Mouse (Mus musculus) spleen, adult 2 months (tissue): ENCODE data around the gene Rraga. TPM values are rescaled to one million over a fixed set of nuclear protein-coding genes. Genes with fewer than 3 reads are reported as not detected.

ENCODE experiments used
- DNase-seq, 2 experiments: peaks; one replicate each; pipeline versions ENCODE4 v3.0.0 to v3.0.0-alpha.2; 2012 to 2021; ENCODE audit warnings: low spot score in 2 of 2, low read depth in 1 of 2
- H3K27ac ChIP-seq: fragments of 200-500 bp; 2 replicates; pipeline ENCODE4 v1.5.1; 2012; ENCODE audit warnings: low read length, inconsistent platforms; ENCODE audit not compliant: insufficient read depth
- H3K27me3 ChIP-seq: fragments of 200-500 bp; 2 replicates; pipeline ENCODE4 v1.6.1; 2012; ENCODE audit warnings: mild to moderate bottlenecking, moderate library complexity, low read length, inconsistent platforms; ENCODE audit not compliant: control insufficient read depth, insufficient read depth
- H3K36me3 ChIP-seq: fragments of 200-500 bp; 2 replicates; pipeline ENCODE4 v1.6.1; 2012; ENCODE audit warnings: mild to moderate bottlenecking, low read length, inconsistent platforms; ENCODE audit not compliant: control insufficient read depth, insufficient read depth
- H3K4me1 ChIP-seq: fragments of 200-500 bp; 2 replicates; pipeline ENCODE4 v1.6.1; 2011; ENCODE audit warnings: inconsistent platforms; ENCODE audit not compliant: control insufficient read depth, insufficient read depth, insufficient read length
- H3K4me3 ChIP-seq: fragments of 200-500 bp; 2 replicates; pipeline ENCODE4 v1.5.1; 2011; ENCODE audit warnings: mild to moderate bottlenecking, inconsistent platforms; ENCODE audit not compliant: insufficient read depth, insufficient read length; ENCODE audit errors: extremely low read depth
- CTCF ChIP-seq: fragments of 200-500 bp; IDR thresholded peaks from 2 replicates; pipeline ENCODE4 v1.5.1; 2011; ENCODE audit warnings: mild to moderate bottlenecking, inconsistent platforms; ENCODE audit not compliant: insufficient read depth, insufficient read length, insufficient replicate concordance; ENCODE audit errors: extremely low read depth
- POLR2A ChIP-seq: fragments of 200-500 bp; IDR thresholded peaks from 2 replicates; pipeline ENCODE4 v1.6.1; 2011; ENCODE audit warnings: low read depth, low read length, inconsistent platforms
- WGBS: fragments of 180-500 bp; shearing (Covaris S2); methylation state at CpG from one replicate; pipeline ENCODE4 v1.1.7; 2018; 5-methylcytosine and 5-hydroxymethylcytosine counted together
- polyA plus RNA-seq: library from polyadenylated mRNA; depleted of rRNA; stranded (reverse); fragments of >200 nt; gene quantifications from 2 replicates; pipeline ENCODE4 v1.2.3, GENCODE M21; 2012; rRNA removed

Rraga gene
- polyA plus RNA-seq = 23.0 and 32.8 TPM in 2 replicates

- Histone ChIP-seq H3K27me3 (no peaks in the 10 kb centered on the region), H3K36me3 (no peaks in the 10 kb centered on the region), H3K4me3 (peak within 1 kb of the TSS; percentile 96), H3K27ac (peak within 1 kb of the TSS; percentile 99), H3K4me1 (peaks cover 13% of the 10 kb centered on the region; the same call in 1 of the 2 replicates)
- under 1% methylated on average over 53 of the region's 53 CpGs for WGBS
- TF ChIP-seq CTCF (peak; percentile 92), POLR2A (peak; percentile 92)
- peak; percentile 87 to 98 for DNase-seq
These were observed at the start of gene Rraga for GRCm38 (mm10) chr4:86575283-86575983. Gene Rraga, plus strand, starts transcription at chr4:86575668.

GRCm38 (mm10) chr4:86527162-86528136, 48.0 kb upstream of the Rraga start:
- DNase-seq = no peak

GRCm38 (mm10) chr4:86529161-86529560, 46.3 kb upstream of the Rraga start:
- no peak overlapping the region for H3K4me3 ChIP-seq
- WGBS = 82% methylated on average over 6 of the region's 6 CpGs
- no peak overlapping the region for H3K27ac ChIP-seq
- no peaks in the 10 kb centered on the region for H3K4me1 ChIP-seq
- no peak for TF ChIP-seq CTCF
- no peaks in the 10 kb centered on the region for H3K27me3 ChIP-seq
- H3K36me3 ChIP-seq = no peaks in the 10 kb centered on the region
- no peak for DNase-seq

More at GRCm38 (mm10) chr4:86527162-86528136, 48.0 kb upstream of the Rraga start:
- TF ChIP-seq POLR2A (no peak), CTCF (no peak)
- no peaks in the 10 kb centered on the region for H3K4me1 ChIP-seq
- no peak overlapping the region for H3K27ac ChIP-seq
- no peaks in the 10 kb centered on the region for H3K27me3 ChIP-seq
- 81% methylated on average over 11 of the region's 11 CpGs for WGBS
- H3K4me3 ChIP-seq = no peak overlapping the region
- H3K36me3 ChIP-seq = no peaks in the 10 kb centered on the region

GRCm38 (mm10) chr4:86533406-86534090, 41.9 kb upstream of the Rraga start:
- WGBS = 87% methylated on average over 8 of the region's 8 CpGs

GRCm38 (mm10) chr4:86534091-86534481, 41.4 kb upstream of the Rraga start:
- DNase-seq = no peak
- no peaks in the 10 kb centered on the region for H3K27me3 ChIP-seq
- no peaks in the 10 kb centered on the region for H3K36me3 ChIP-seq
- H3K4me3 ChIP-seq = no peak overlapping the region
- H3K27ac ChIP-seq = no peak overlapping the region
- H3K4me1 ChIP-seq = no peaks in the 10 kb centered on the region
- TF ChIP-seq CTCF = no peak
- TF ChIP-seq POLR2A = no peak
- WGBS = 83% methylated on average over 5 of the region's 5 CpGs

More at GRCm38 (mm10) chr4:86533406-86534090, 41.9 kb upstream of the Rraga start:
- Histone ChIP-seq H3K27me3 (no peaks in the 10 kb centered on the region), H3K4me1 (no peaks in the 10 kb centered on the region), H3K27ac (no peak overlapping the region), H3K4me3 (no peak overlapping the region), H3K36me3 (no peaks in the 10 kb centered on the region)
- TF ChIP-seq POLR2A (no peak), CTCF (no peak)
- DNase-seq = no peak

GRCm38 (mm10) chr4:86537972-86538371, 37.5 kb upstream of the Rraga start:
- TF ChIP-seq CTCF (peak; percentile 14; the same call in 1 of the 2 replicates), POLR2A (no peak)
- H3K36me3 ChIP-seq = no peaks in the 10 kb centered on the region
- DNase-seq = peak; percentile 9 to 32
- WGBS = 28% methylated on average over 4 of the region's 4 CpGs
- H3K27ac ChIP-seq = no peak overlapping the region
- no peaks in the 10 kb centered on the region for H3K4me1 ChIP-seq
- H3K4me3 ChIP-seq = no peak overlapping the region
- H3K27me3 ChIP-seq = no peaks in the 10 kb centered on the region
